Mouse (Mus musculus) cerebellum, adult 2 months (tissue): Measurements from ENCODE around the gene BC017158. TPM values are rescaled to one million over a fixed set of nuclear protein-coding genes. Genes with fewer than 3 reads are reported as not detected.

Experiments used
- DNase-seq, 2 experiments: peaks; one replicate each; pipeline ENCODE4 v3.0.0; 2021
- H3K27ac ChIP-seq: fragments of 200-500 bp; 2 replicates; pipeline ENCODE4 v1.5.1; 2012; ENCODE audit warnings: low read length, control low read depth, inconsistent platforms; ENCODE audit not compliant: insufficient read depth
- H3K27me3 ChIP-seq: fragments of 200-500 bp; 2 replicates; pipeline ENCODE4 v1.6.1; 2012; ENCODE audit warnings: inconsistent platforms, mild to moderate bottlenecking, low read length, moderate library complexity; ENCODE audit not compliant: control insufficient read depth, insufficient read depth
- H3K4me1 ChIP-seq: fragments of 200-500 bp; 2 replicates; pipeline ENCODE4 v1.6.1; 2011; ENCODE audit warnings: low read length; ENCODE audit not compliant: control insufficient read depth, insufficient read depth
- H3K4me3 ChIP-seq: fragments of 200-500 bp; replicated peaks from 2 replicates; pipeline ENCODE3; 2011; ENCODE audit warnings: mild to moderate bottlenecking, low read depth, low read length, control low read depth; ENCODE audit not compliant: insufficient read depth
- CTCF ChIP-seq: fragments of 200-500 bp; IDR thresholded peaks from 2 replicates; pipeline ENCODE4 v1.5.1; 2011; ENCODE audit warnings: low read depth, mild to moderate bottlenecking, control low read depth, low read length, moderate library complexity, borderline replicate concordance; ENCODE audit not compliant: insufficient read depth
- POLR2A ChIP-seq: fragments of 200-500 bp; IDR thresholded peaks from 2 replicates; pipeline ENCODE4 v1.6.1; 2011; ENCODE audit warnings: low read length, control low read depth, borderline replicate concordance; ENCODE audit not compliant: insufficient read depth
- WGBS: fragments of 180-500 bp; shearing (Covaris S2); methylation state at CpG from one replicate; pipeline ENCODE4 v1.1.7; 2018; 5-methylcytosine and 5-hydroxymethylcytosine counted together
- polyA plus RNA-seq: library from polyadenylated mRNA; depleted of rRNA; stranded (reverse); fragments of >200 nt; gene quantifications from 2 replicates; pipeline ENCODE4 v1.2.3, GENCODE M21; 2012

Gene BC017158
- polyA plus RNA-seq, 1 experiment = 35.4 TPM

DNA sequence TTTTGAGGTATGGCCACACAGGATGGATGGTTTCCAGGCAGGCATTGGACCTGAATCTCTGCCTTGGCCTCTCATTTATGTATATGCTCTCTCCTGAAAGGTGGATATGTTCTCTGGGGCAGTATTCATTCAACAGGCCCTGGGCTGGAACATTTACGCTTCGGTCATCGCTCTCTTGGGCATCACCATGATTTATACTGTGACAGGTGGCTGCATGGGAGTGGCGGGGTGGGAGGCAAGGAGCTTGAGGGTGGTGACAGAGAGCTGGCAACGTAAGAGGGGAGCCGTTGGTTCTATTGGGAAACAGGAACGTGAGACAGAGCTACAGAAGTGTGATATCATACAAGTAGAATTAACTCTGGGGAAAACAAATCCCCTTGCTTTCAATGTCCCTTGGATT, 30.2 kb downstream of the BC017158 start:
- Histone ChIP-seq H3K27ac (no peak overlapping the region), H3K4me1 (peaks cover 26% of the 10 kb centered on the region), H3K27me3 (no peaks in the 10 kb centered on the region), H3K4me3 (no peak overlapping the region)
- no peak for DNase-seq
- TF ChIP-seq CTCF (no peak), POLR2A (no peak)
- 56% methylated on average over 7 of the region's 7 CpGs for WGBS

DNA sequence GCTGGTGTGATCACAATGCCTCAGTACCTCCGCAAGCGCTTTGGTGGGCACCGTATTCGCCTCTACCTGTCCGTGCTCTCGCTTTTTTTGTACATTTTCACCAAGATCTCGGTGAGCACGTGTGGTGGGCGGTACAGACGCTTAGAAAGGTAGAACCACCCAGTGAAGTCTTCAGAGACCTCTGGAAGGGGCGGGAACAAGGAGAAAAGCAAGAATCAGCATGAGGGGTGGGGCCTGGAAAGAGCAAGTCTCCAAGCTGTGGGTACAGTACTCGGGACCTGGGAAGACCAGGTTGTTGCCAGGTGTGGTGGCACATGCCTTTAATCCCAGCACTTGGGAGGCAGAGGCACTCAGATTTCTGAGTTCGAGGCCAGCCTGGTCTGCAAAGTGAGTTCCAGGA, 30.6 kb downstream of the BC017158 start:
- 75% methylated on average over 13 of the region's 13 CpGs for WGBS
- no peak overlapping the region for H3K4me3 ChIP-seq

DNA sequence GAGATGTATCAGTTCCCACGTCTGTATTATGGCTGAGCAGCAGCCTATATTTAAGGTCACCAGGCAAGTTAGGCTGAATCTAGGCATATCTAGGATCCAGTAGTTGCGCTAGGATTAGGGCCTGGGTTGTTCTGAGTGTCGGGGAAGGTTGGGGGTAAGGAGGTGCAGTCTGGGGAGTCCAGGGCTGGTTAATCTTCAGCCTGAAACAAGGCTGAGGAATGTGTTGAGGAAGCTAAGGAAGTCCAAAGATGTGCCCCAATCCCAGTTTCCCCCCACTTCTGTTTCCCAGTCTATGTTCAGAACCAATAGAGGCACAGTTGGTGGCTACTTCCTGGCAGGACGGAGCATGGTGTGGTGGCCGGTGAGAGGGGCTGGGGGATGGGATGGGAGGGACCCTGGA, 31.9 kb downstream of the BC017158 start:
- no peak overlapping the region for H3K27ac ChIP-seq
- no peak for TF ChIP-seq POLR2A
- no peak for TF ChIP-seq CTCF
- DNase-seq = no peak
- H3K4me1 ChIP-seq = peaks cover 16% of the 10 kb centered on the region
- H3K27me3 ChIP-seq = no peaks in the 10 kb centered on the region
- 80% methylated on average over 5 of the region's 5 CpGs for WGBS
- no peak overlapping the region for H3K4me3 ChIP-seq

More for the DNA sequence above, 30.6 kb downstream of the BC017158 start:
- no peak overlapping the region for H3K27ac ChIP-seq
- TF ChIP-seq CTCF (no peak), POLR2A (no peak)
- no peaks in the 10 kb centered on the region for H3K27me3 ChIP-seq
- DNase-seq = no peak
- H3K4me1 ChIP-seq = peaks cover 26% of the 10 kb centered on the region

DNA sequence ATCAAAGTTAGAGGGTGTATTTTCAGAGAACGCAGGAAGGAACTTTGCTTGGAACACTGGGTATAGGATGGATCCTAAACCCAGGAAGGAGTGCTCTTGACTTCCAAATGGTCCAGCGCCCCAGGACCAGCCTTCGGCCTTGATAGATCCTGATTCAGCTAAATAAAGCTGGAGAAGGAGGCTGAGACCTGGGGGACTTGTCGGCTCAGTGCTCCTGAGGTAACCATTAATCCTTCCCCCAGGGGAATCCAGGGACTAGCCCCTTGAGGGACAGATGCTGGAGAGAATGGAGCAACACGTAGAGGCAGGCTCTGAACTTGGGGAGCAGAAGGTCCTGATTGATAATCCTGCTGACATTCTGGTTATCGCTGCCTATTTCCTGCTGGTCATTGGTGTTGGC, 32.6 kb downstream of the BC017158 start, which contains the start of gene Slc5a2:
Gene Slc5a2, plus strand, starts transcription at position 247 of the 400 bp plus-strand sequence.
- no peaks in the 10 kb centered on the region for H3K27me3 ChIP-seq
- no peak within 1 kb of the TSS for H3K4me3 ChIP-seq
- 87% methylated on average over 6 of the region's 6 CpGs for WGBS
- peaks cover 11% of the 10 kb centered on the region for H3K4me1 ChIP-seq
- DNase-seq = no peak
- H3K27ac ChIP-seq = no peak within 1 kb of the TSS
- no peak for TF ChIP-seq CTCF
- no peak for TF ChIP-seq POLR2A

DNA sequence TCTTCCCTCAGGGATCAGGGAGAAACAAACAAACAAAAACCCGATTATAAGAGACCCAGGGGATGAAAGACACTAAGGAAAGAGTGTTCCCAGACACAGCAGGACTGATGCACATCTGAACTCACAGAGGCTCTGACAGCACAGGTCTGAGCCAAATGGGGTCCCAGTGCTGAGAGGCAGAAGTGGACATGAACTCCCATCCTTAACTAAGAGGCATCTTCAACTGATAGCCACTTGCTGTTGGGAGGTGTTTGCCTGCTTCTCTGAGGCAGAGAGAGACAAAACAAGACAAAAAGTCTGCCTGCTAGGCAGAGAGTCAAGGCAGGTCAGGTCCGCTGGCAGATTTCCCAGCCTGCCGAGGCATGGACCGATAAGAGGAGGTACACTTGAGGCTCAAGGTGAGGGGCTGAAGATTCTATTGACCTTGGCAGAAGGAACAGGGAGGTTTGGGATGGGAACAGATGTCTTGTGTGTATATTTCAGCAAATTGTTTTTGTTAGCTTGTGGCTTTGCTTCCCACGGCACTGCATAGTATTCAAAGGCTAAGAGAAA, 41.1 kb downstream of the BC017158 start:
- TF ChIP-seq POLR2A (no peak), CTCF (no peak)
- H3K27ac ChIP-seq = no peak overlapping the region
- 25% methylated on average over 5 of the region's 5 CpGs for WGBS
- DNase-seq = no peak
- no peak overlapping the region for H3K4me3 ChIP-seq
- H3K27me3 ChIP-seq = no peaks in the 10 kb centered on the region
- peaks cover 11% of the 10 kb centered on the region; the same call in 1 of the 2 replicates for H3K4me1 ChIP-seq

DNA sequence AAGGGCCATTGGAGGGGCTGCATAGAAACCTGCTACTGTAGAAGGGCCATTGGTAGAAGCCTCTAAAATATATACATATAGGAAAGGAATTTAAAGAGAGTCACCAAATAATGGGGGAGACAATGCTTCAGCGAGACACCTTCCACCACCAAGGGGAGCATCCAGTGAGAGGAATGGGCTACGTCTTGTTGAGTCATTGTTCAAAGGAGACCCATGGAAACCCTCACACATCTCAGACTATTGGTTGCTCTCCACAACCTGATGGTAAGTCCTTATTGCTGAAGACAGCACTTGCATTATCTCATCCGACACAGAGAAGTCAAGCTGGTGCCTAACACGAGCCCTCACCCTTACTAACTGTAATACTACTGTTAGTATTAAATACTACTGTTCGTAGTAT, 42.2 kb downstream of the BC017158 start:
- H3K4me3 ChIP-seq = no peak overlapping the region

DNA sequence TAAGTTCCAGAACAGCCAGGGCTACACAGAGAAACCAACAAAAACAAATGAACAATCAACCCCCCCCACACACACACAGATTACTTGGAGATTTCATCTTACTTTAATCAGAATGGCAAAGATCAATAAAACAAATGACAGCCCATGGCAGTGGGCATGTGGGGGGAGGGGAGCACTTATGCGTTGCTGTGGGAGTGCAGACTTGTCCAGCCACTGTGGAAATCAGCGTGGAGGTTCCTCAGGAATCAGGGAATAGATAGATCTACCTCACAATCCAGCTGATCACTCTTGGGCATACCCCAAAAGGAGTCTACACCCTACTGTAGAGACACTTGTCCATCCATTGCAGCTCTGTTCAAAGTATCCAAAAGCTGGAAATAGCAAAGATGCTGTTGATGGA, 43.0 kb downstream of the BC017158 start:
- 47% methylated on average over 2 of the region's 2 CpGs for WGBS
- Histone ChIP-seq H3K27ac (no peak overlapping the region), H3K27me3 (no peaks in the 10 kb centered on the region), H3K4me1 (peaks cover 17% of the 10 kb centered on the region; the same call in 1 of the 2 replicates), H3K4me3 (no peak overlapping the region)
- no peak for TF ChIP-seq CTCF
- TF ChIP-seq POLR2A = no peak
- no peak for DNase-seq

More for the DNA sequence above, 42.2 kb downstream of the BC017158 start:
- no peaks in the 10 kb centered on the region for H3K27me3 ChIP-seq
- H3K4me1 ChIP-seq = peaks cover 17% of the 10 kb centered on the region; the same call in 1 of the 2 replicates
- no peak for DNase-seq
- no peak overlapping the region for H3K27ac ChIP-seq
- WGBS = 92% methylated on average over 5 of the region's 5 CpGs
- TF ChIP-seq POLR2A = no peak
- no peak for TF ChIP-seq CTCF

DNA sequence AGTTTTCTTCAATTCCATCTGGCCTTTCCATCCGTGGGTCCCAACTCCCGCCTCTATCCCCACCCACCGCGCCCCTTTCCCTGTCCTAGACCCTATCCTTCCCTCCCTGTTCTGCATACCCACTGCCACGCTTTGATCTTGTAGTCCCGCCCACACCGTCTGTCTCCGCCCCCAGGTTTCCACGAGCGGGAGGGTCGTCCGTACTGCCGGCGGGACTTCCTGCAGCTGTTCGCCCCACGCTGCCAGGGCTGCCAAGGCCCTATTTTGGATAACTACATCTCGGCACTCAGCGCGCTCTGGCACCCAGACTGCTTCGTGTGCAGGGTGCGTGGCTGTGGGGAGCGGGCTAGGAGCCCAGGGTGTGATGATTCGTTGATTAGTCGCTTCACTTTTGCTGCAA, 45.4 kb downstream of the BC017158 start:
- Histone ChIP-seq H3K27me3 (no peaks in the 10 kb centered on the region), H3K4me1 (peaks cover 17% of the 10 kb centered on the region; the same call in 1 of the 2 replicates), H3K4me3 (peak overlapping the region; percentile 1), H3K27ac (no peak overlapping the region)
- TF ChIP-seq CTCF = no peak
- TF ChIP-seq POLR2A = no peak
- DNase-seq = peak in 1 of 2 experiments; percentile 21
- 22% methylated on average over 24 of the region's 24 CpGs for WGBS
